Mouse (Mus musculus) bone marrow, adult 2 months (tissue): ENCODE results near the gene Slc2a13. TPM values are rescaled to one million over a fixed set of nuclear protein-coding genes. Genes with fewer than 3 reads are reported as not detected.

ENCODE experiments used
- H3K27ac ChIP-seq: fragments of 200-500 bp; 2 replicates; pipeline ENCODE4 v1.5.1; 2012; ENCODE audit warnings: low read depth, mild to moderate bottlenecking, control low read depth, inconsistent platforms, low read length; ENCODE audit not compliant: control insufficient read depth, poor library complexity, insufficient read depth
- H3K4me1 ChIP-seq: fragments of 200-500 bp; 2 replicates; pipeline ENCODE4 v1.6.1; 2011; ENCODE audit warnings: low read length; ENCODE audit not compliant: control insufficient read depth, insufficient read depth
- H3K4me3 ChIP-seq: fragments of 200-500 bp; replicated peaks from 2 replicates; pipeline ENCODE3; 2011; ENCODE audit warnings: mild to moderate bottlenecking, low read depth, low read length, control low read depth; ENCODE audit not compliant: control insufficient read depth
- CTCF ChIP-seq: fragments of 200-500 bp; IDR thresholded peaks from 2 replicates; pipeline ENCODE4 v1.5.1; 2011; ENCODE audit warnings: low read length, control low read depth; ENCODE audit not compliant: control insufficient read depth, insufficient read depth
- POLR2A ChIP-seq: fragments of 200-500 bp; IDR thresholded peaks from 2 replicates; pipeline ENCODE4 v1.6.1; 2011; ENCODE audit warnings: low read depth, mild to moderate bottlenecking, control low read depth, low read length, borderline replicate concordance; ENCODE audit not compliant: control insufficient read depth
- WGBS: fragments of 180-500 bp; shearing (Covaris S2); methylation state at CpG from one replicate; pipeline ENCODE4 v1.1.7; 2018; 5-methylcytosine and 5-hydroxymethylcytosine counted together
- polyA plus RNA-seq: library from polyadenylated mRNA; stranded (reverse); fragments of >200 nt; gene quantifications from 2 replicates; pipeline ENCODE4 v1.2.4, GENCODE M21; 2011; ENCODE audit warnings: low replicate concordance; ENCODE audit not compliant: missing spikeins, insufficient read depth, insufficient read length

The Slc2a13 gene
- polyA plus RNA-seq, 1 experiment = not detected

GRCm38 (mm10) chr15:91351006-91351405 lies 222.1 kb downstream of the Slc2a13 start:
- TF ChIP-seq CTCF (no peak), POLR2A (no peak)

GRCm38 (mm10) chr15:91338350-91338749 lies 234.7 kb downstream of the Slc2a13 start:
- H3K27ac ChIP-seq = no peak overlapping the region
- WGBS = 90% methylated on average over 1 of the region's 1 CpGs
- no peak overlapping the region for H3K4me3 ChIP-seq
- TF ChIP-seq CTCF = no peak
- no peak for TF ChIP-seq POLR2A
- H3K4me1 ChIP-seq = no peaks in the 10 kb centered on the region

More at GRCm38 (mm10) chr15:91351006-91351405, 222.1 kb downstream of the Slc2a13 start:
- no peaks in the 10 kb centered on the region for H3K4me1 ChIP-seq
- 77% methylated on average over 7 of the region's 7 CpGs for WGBS
- no peak overlapping the region for H3K27ac ChIP-seq
- H3K4me3 ChIP-seq = no peak overlapping the region

- TF ChIP-seq POLR2A (no peak), CTCF (no peak)
- H3K4me3 ChIP-seq = no peak overlapping the region
- no peak overlapping the region for H3K27ac ChIP-seq
- no peaks in the 10 kb centered on the region for H3K4me1 ChIP-seq
- WGBS = 84% methylated on average over 6 of the region's 6 CpGs
These were observed 238.6 kb downstream of the Slc2a13 start for GRCm38 (mm10) chr15:91334416-91334900.

- no peak overlapping the region for H3K4me3 ChIP-seq
- H3K4me1 ChIP-seq = no peaks in the 10 kb centered on the region
- no peak overlapping the region for H3K27ac ChIP-seq
- no peak for TF ChIP-seq POLR2A
- TF ChIP-seq CTCF = no peak
- 14% methylated on average over 3 of the region's 3 CpGs for WGBS
These were observed 245.3 kb downstream of the Slc2a13 start for GRCm38 (mm10) chr15:91327748-91328147.

- H3K4me3 ChIP-seq = no peak overlapping the region
- WGBS = 68% methylated on average over 4 of the region's 4 CpGs
These were observed 246.0 kb downstream of the Slc2a13 start for GRCm38 (mm10) chr15:91327023-91327422.

GRCm38 (mm10) chr15:91319376-91319775 lies 253.7 kb downstream of the Slc2a13 start:
- Histone ChIP-seq H3K4me3 (no peak overlapping the region), H3K4me1 (no peaks in the 10 kb centered on the region), H3K27ac (no peak overlapping the region)
- 57% methylated on average over 3 of the region's 3 CpGs for WGBS
- no peak for TF ChIP-seq POLR2A
- TF ChIP-seq CTCF = peak; percentile 24; the same call in 1 of the 2 replicates

More at GRCm38 (mm10) chr15:91327023-91327422, 246.0 kb downstream of the Slc2a13 start:
- TF ChIP-seq POLR2A (no peak), CTCF (no peak)
- no peak overlapping the region for H3K27ac ChIP-seq
- H3K4me1 ChIP-seq = no peaks in the 10 kb centered on the region

GRCm38 (mm10) chr15:91316964-91317363 lies 256.1 kb downstream of the Slc2a13 start:
- Histone ChIP-seq H3K27ac (no peak overlapping the region), H3K4me3 (no peak overlapping the region), H3K4me1 (no peaks in the 10 kb centered on the region)
- WGBS = 70% methylated on average over 4 of the region's 4 CpGs
- TF ChIP-seq POLR2A = no peak

GRCm38 (mm10) chr15:91314402-91315318 lies 258.4 kb downstream of the Slc2a13 start:
- WGBS = 85% methylated on average over 19 of the region's 19 CpGs
- Histone ChIP-seq H3K27ac (no peak overlapping the region), H3K4me1 (no peaks in the 10 kb centered on the region), H3K4me3 (no peak overlapping the region)
- TF ChIP-seq CTCF (no peak), POLR2A (no peak)
